Mouse (Mus musculus) E14TG2a.4 (cell line): ENCODE data around the gene Aldh1a1.

Experiments used
- CTCF ChIP-seq: conservative IDR thresholded peaks from 2 replicates; pipeline ENCODE4 v1.5.1; 2014; ENCODE audit warnings: low read length
- POU5F1 ChIP-seq: IDR thresholded peaks from 2 replicates; pipeline ENCODE4 v1.6.1; 2014; ENCODE audit warnings: low read length, borderline replicate concordance

DNA sequence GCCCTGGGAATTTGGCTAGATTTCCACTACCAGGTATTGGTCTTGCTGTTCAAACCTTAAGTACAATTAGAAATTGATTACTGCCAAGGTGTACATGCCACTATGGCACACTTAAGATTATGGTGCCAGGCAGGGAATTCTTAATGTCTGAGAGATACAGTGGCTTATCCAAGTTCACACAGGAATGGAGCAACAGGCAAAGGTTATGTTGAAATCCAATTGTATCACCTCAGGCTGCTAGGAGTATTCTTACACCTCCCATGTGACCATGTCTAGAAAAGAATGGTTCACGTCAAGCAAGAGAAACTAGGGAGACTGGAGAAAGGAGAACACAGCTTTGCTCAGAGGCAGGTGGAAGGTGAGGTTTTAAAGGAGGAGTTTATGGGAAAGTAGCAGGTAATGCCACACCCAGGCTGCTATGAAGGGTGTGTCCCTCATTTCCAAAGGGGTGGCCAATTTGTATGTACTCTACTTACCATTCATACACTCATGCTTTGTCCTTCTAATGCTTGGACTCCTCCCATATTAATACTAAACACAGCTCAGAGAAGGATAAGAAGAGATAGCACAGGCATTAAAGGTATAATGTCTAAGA is 160.7 kb downstream of the Aldh1a1 start:
- TF ChIP-seq CTCF (no peak), POU5F1 (no peak)
